Mouse (Mus musculus) liver, embryonic 15.5 days (tissue): ENCODE results near the gene Stxbp1. TPM values are rescaled to one million over a fixed set of nuclear protein-coding genes. Genes with fewer than 3 reads are reported as not detected.

Experiments used
- polyA plus RNA-seq: library from polyadenylated mRNA; unstranded; fragments of >200 nt; fragmentation: Nextera tagmentation; extraction: Ambion mirVana; gene quantifications from 2 replicates; pipeline ENCODE4 v1.2.1, GENCODE M21; 2015

Gene Stxbp1
- polyA plus RNA-seq, 1 experiment from 2014 or later: 2.4 TPM

Other genes starting within 250 kb of the Stxbp1 start
- 11.6 and 11.7 TPM in 2 replicates for gene St6galnac6, start 247.5 kb downstream of the Stxbp1 start, polyA plus RNA-seq
- gene Ak1, start 225.5 kb downstream of the Stxbp1 start, polyA plus RNA-seq: 4.7 and 6.6 TPM in 2 replicates
- 23.5 and 29.5 TPM in 2 replicates for gene Eng, start 200.7 kb downstream of the Stxbp1 start, polyA plus RNA-seq
- 41.2 and 51.2 TPM in 2 replicates for gene Fpgs, start 143.1 kb downstream of the Stxbp1 start, polyA plus RNA-seq
- 48.3 and 49.6 TPM in 2 replicates for gene Cdk9, start 134.2 kb downstream of the Stxbp1 start, polyA plus RNA-seq
- gene Sh2d3c, start 126.2 kb downstream of the Stxbp1 start, polyA plus RNA-seq: 7.0 and 8.3 TPM in 2 replicates
- not detected in 2 replicates for gene 6330409D20Rik, start 106.2 kb downstream of the Stxbp1 start, polyA plus RNA-seq
- gene Tor2a, start 90.0 kb downstream of the Stxbp1 start, polyA plus RNA-seq: 24.7 and 27.7 TPM in 2 replicates
- 0.13 TPM in 1 of 2 replicates, not detected in the other for gene Ttc16, start 71.6 kb downstream of the Stxbp1 start, polyA plus RNA-seq
- 1.5 and 1.8 TPM in 2 replicates for gene Ptrh1, start 71.5 kb downstream of the Stxbp1 start, polyA plus RNA-seq
- gene Cfap157, start 62.8 kb downstream of the Stxbp1 start, polyA plus RNA-seq: not detected in 2 replicates
- gene Fam129b, start 28.9 kb upstream of the Stxbp1 start, polyA plus RNA-seq: 8.5 and 11.6 TPM in 2 replicates
- gene Rpl12, start 114.3 kb upstream of the Stxbp1 start, polyA plus RNA-seq: 79.8 and 80.2 TPM in 2 replicates
- 2.0 and 2.5 TPM in 2 replicates for gene Lrsam1, start 114.4 kb upstream of the Stxbp1 start, polyA plus RNA-seq
- 9.1 and 10.4 TPM in 2 replicates for gene Slc2a8, start 134.8 kb upstream of the Stxbp1 start, polyA plus RNA-seq